Mouse (Mus musculus): Measurements from ENCODE around the gene Hes5.
A peak's percentile ranks its signal among the peaks of the same experiment; 100 is the strongest.

DNA sequence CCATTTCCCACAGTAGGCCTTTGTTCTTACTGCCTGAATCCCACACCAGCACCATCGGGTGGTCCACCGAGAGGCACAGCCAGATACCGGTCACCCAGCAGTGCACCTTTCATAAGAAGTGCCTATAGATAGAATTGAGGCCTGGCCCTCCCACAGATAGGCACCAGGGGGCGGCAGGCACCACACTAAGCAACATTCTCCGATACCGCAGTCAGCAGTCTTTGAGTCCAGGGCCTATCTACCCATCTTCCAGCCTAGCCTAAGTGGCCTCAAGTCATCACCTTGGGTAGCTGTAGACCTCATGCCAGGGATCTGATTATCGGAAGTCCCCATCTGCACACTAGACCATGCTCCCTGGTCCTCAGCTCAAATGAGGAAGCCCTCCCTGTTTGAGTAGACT, 20.8 kb downstream of the Hes5 start:
- TF ChIP-seq POLR2A (IDR thresholded peaks at IDR 0.05; ENCODE audit: low read depth, low read length) = no peak
- peak; percentile 66; the same call in 1 of the 2 replicates for TF ChIP-seq CTCF (IDR thresholded peaks at IDR 0.05; ENCODE audit: extremely low read depth, insufficient read length, insufficient replicate concordance, low read depth, low read length)

All from small intestine, adult 2 months (tissue).